Mouse (Mus musculus) olfactory bulb, adult 2 months (tissue): ENCODE measurements around the gene Heatr4. TPM values are rescaled to one million over a fixed set of nuclear protein-coding genes. Genes with fewer than 3 reads are reported as not detected.

ENCODE experiments used
- H3K27ac ChIP-seq: fragments of 200-500 bp; 2 replicates; pipeline ENCODE4 v1.5.1; 2012; ENCODE audit warnings: low read depth, low read length; ENCODE audit not compliant: insufficient read depth
- H3K4me1 ChIP-seq: fragments of 200-500 bp; 2 replicates; pipeline ENCODE4 v1.6.1; 2012; ENCODE audit warnings: low read length; ENCODE audit not compliant: control insufficient read depth, insufficient read depth
- H3K4me3 ChIP-seq: fragments of 200-500 bp; 2 replicates; pipeline ENCODE4 v1.5.1; 2012; ENCODE audit warnings: mild to moderate bottlenecking, low read depth, low read length, moderate library complexity; ENCODE audit not compliant: insufficient read depth
- CTCF ChIP-seq: fragments of 200-500 bp; IDR thresholded peaks from 2 replicates; pipeline ENCODE4 v1.5.1; 2012; ENCODE audit warnings: low read depth, mild to moderate bottlenecking, low read length, moderate library complexity; ENCODE audit not compliant: insufficient read depth
- POLR2A ChIP-seq: fragments of 200-500 bp; IDR thresholded peaks from 2 replicates; pipeline ENCODE4 v1.6.1; 2012; ENCODE audit warnings: mild to moderate bottlenecking, low read depth, low read length, moderate library complexity; ENCODE audit not compliant: insufficient read depth
- WGBS: fragments of 180-500 bp; shearing (Covaris S2); methylation state at CpG from one replicate; pipeline ENCODE4 v1.1.7; 2018; 5-methylcytosine and 5-hydroxymethylcytosine counted together
- polyA plus RNA-seq: library from polyadenylated mRNA; stranded (reverse); fragments of >200 nt; gene quantifications from 2 replicates; pipeline ENCODE4 v1.2.4, GENCODE M21; 2012; ENCODE audit warnings: low replicate concordance; ENCODE audit not compliant: missing spikeins, insufficient read depth, insufficient read length

Heatr4 gene
- polyA plus RNA-seq, 1 experiment: not detected

DNA sequence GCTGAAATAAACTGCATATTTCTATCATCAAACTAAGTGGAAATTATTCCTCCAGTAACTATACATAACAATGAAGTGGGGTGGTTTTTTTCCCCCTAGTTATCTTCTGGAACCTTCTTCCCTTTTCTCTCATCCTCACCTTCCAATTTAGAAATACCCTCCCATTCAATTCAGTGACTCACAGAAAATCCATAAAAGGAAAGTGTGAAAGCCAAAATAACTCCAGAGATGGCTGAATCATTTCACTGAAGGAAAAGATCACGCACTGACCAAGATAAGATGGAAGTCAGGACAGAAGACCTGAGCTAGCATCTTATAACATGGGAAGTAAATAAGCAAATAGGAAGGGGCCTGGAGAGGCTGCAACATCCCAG lies 61.2 kb downstream of the Heatr4 start:
- Histone ChIP-seq H3K27ac (peak overlapping the region; percentile 43), H3K4me1 (peaks cover 11% of the 10 kb centered on the region; the same call in 1 of the 2 replicates), H3K4me3 (no peak overlapping the region)
- TF ChIP-seq CTCF: no peak
- no peak for TF ChIP-seq POLR2A
- 34% methylated on average over 1 of the region's 1 CpGs for WGBS

DNA sequence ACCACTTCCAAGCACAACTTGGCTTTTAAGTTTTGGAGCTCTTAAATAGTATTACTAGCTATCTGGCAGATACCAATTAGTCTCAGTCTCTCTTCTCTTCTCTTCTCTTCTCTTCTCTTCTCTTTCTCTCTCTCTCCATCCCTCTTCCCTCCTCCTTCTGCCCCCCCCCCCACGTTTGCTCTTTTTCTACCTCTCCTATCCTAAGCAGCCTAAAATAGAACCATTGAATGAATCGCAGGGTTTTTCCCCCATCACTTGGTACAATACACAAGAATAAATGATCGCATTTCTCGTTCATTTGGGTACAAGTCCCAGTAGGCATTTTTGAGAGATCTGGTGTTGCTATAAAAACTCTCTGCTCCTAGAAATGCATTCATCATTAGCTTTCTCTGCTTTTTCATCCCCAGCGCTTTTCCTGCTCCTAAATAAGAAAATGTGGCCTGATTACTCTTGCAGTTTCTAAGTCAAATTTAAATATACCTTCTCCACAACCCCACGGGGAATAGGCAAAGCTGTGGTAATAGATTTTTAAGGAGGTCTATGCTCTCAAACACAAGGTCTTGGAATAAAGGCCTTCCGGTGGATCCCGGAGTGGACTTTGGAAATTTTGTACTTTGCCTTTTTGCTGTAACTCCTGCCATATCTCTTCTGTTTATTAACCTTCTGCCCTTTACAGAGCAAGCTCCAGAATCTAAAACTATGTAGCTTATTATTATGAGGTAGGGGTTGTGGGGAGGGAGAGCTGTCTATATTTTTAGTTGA lies 61.7 kb downstream of the Heatr4 start:
- Histone ChIP-seq H3K4me3 (no peak overlapping the region), H3K27ac (peak overlapping the region; percentile 88), H3K4me1 (peaks cover 11% of the 10 kb centered on the region; the same call in 1 of the 2 replicates)
- 21% methylated on average over 8 of the region's 8 CpGs for WGBS
- TF ChIP-seq POLR2A: no peak
- no peak for TF ChIP-seq CTCF

DNA sequence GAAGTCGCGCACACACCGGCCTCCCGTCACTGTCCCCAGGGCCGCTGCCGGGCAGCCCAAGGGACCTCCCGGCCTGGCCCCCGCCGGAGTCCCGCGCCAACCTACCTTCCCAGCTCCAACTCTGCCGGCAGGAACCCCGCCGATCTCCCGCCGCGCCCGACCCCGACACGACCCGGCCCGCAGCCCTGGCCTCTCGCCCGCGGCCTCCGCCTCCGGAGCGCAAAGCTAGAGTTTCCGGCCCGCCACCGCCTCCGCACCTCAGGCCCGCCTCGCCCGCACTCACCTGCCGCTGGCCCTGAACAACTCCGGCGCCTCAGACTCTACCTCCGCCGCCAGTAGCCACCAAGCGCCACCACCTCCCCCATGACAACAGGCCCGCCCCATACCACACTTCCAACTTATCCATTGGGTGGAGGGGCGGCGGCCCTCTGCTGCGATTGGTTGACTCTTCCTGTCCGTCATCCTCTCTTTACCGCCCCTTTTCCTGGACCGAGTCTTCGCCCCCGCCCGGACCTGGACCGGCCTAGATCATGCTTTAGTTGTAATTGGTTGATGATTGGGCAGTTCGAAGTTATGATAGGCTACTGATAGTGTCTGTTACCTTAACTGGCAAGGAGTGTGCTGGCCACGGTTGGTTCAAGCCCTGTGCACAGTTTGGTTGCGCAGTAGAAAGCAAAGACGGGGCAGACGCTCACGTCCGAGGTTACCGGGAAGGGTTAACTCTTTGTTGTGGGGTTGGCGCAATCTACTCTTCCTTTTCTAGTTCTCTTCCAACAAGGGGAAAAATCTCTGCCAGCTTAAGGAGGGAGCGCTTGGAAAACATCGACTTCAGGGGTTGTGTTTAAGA lies 62.9 kb downstream of the Heatr4 start, which contains the start of gene Numb:
TSS of gene Numb (minus strand) at position 400 of the 847 bp plus-strand sequence.
- under 1% methylated on average over 63 of the region's 63 CpGs for WGBS
- H3K4me3 ChIP-seq: peak within 1 kb of the TSS; percentile 98
- peaks cover 9% of the 10 kb centered on the region; the same call in 1 of the 2 replicates for H3K4me1 ChIP-seq
- H3K27ac ChIP-seq: peak within 1 kb of the TSS; percentile 88
- TF ChIP-seq CTCF (no peak), POLR2A (peak; percentile 68)

DNA sequence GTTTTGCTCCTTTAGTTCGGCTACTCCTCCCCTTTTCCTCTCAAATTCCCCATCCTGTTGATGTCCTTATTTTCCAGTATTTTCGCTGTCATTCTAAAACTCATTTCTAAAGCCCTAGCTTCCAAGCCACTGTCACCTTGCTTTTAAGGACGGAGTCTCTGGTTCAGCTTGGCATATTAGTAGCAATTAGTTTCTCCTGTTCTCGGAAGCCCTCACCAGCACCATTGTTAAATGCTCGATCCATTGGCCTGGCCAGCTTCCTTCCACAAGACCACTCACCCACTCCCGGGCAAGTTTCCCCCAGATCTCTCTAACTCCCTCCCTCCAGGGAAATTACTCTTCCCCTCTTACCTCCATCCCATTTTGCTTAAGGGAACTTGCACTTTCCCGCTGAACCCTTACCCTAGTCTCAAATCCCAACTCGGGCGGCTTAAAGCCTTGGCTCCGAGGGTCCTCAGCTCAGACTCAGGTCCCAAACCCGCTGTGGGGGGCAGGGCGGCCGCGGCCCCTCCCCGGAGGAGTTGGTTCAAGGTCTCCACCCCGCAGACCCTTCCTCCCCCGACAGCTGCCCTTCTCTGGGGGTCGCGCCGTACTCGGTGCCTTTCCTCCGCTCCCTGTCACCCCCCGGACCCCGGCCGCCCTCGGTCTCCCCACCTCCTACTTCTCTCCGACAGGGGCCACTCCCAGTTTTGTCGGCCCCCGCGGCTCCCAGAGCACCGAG lies 63.8 kb downstream of the Heatr4 start:
- H3K4me1 ChIP-seq: peaks cover 9% of the 10 kb centered on the region; the same call in 1 of the 2 replicates
- peak overlapping the region; percentile 98 for H3K4me3 ChIP-seq
- WGBS: 2% methylated on average over 31 of the region's 31 CpGs
- no peak overlapping the region for H3K27ac ChIP-seq
- TF ChIP-seq POLR2A: no peak
- no peak for TF ChIP-seq CTCF

DNA sequence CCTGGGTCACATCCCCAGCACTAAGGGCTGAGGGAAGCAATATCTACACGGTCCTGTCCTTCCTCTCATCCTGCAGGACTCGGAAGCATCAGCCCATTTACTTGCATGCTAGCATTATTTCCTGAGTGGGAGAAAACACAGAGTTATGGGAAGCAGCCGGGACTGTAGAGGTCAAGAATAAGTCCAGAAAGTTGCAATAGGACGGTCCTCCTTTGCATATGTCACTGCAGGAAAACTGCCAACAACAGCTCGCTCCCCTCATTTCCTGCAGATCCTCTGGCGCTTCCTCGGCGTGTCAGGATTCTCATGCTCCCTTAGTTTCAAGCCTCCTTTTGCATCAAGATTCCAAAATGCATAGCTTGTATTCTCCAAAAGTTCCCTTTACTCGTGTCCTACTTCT lies 67.8 kb downstream of the Heatr4 start:
- 77% methylated on average over 9 of the region's 9 CpGs for WGBS
- H3K4me3 ChIP-seq: no peak overlapping the region
- H3K4me1 ChIP-seq: peaks cover 2% of the 10 kb centered on the region; the same call in 1 of the 2 replicates
- H3K27ac ChIP-seq: no peak overlapping the region
- TF ChIP-seq CTCF: no peak
- TF ChIP-seq POLR2A: no peak

DNA sequence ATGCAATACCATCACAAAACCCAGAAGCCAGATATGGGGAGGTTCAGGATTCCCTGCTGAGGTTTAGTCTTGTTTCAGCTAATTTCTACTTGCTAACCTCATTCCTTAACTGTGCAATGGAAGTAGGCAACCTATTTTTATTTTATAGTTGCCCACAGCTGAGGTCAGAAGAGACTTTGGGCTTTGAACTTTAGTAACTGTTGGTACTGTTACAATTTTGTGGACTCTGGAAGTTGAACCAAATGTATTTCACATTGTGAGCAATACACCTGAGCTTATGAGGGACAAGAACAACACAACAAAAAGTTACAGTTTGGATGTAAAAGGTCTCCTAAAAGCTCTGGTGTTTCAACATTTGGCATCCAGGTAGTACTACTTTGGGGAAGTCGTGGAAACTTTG lies 69.9 kb downstream of the Heatr4 start:
- TF ChIP-seq CTCF (no peak), POLR2A (no peak)
- Histone ChIP-seq H3K4me1 (no peaks in the 10 kb centered on the region), H3K27ac (no peak overlapping the region), H3K4me3 (no peak overlapping the region)
- WGBS: 89% methylated on average over 1 of the region's 1 CpGs

DNA sequence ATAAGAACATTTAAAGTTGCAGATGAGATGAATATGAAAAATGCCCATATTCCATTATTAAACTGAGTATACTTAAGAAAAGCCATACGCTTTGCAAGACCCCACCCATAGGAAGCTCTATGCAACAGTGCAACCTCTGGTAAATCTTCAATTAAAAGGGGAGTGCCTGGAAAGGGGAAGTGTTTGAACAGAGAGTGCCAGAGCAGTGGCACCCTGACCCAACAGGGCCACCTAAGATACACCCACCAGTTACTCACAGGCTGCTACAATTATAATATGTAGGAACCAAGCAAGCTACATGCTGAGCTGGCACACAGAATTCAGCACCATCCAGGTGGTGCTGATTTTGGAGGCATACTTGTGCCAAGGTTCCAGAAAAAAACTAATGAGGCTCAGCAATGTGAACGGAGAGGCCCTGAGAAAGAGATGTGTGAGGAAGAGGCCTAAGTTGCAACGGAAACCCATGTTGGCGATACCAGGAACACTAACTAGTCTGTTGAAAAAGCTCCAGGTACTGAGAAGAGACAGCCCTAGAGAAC lies 70.4 kb downstream of the Heatr4 start:
- TF ChIP-seq POLR2A (no peak), CTCF (no peak)
- Histone ChIP-seq H3K4me1 (no peaks in the 10 kb centered on the region), H3K27ac (no peak overlapping the region), H3K4me3 (no peak overlapping the region)
- 95% methylated on average over 4 of the region's 4 CpGs for WGBS

DNA sequence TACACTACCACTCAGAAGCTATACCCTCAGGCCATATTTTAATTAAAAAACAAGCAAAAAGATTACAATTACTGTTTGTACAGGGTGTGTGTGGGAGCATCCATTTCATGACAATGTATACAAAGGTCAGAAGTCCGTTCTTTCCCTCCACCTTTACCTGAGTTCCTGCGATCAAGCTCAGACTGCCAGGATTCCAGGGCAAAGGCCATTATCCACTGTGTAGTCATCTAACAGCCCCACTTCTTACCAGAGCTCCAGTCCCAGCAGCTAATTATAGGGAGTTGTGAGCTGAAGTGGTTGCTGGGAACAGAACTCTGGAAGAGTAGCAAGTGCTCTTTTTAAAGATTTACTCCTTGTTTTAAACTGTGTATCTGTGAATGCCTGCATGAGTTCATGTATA lies 74.2 kb downstream of the Heatr4 start:
- TF ChIP-seq CTCF (no peak), POLR2A (no peak)
- no peak overlapping the region for H3K4me3 ChIP-seq
- 90% methylated on average over 2 of the region's 2 CpGs for WGBS
- no peaks in the 10 kb centered on the region for H3K4me1 ChIP-seq
- H3K27ac ChIP-seq: no peak overlapping the region

Other genes starting within 250 kb of the Heatr4 start
- gene Papln, start 221.2 kb downstream of the Heatr4 start, polyA plus RNA-seq: not detected in 2 replicates
- not detected in 2 replicates for gene Numb, start 62.9 kb downstream of the Heatr4 start, polyA plus RNA-seq
- gene Riox1, start 34.2 kb downstream of the Heatr4 start, polyA plus RNA-seq: not detected in 2 replicates
- gene Acot2, start 3.0 kb upstream of the Heatr4 start, polyA plus RNA-seq: not detected in 2 replicates
- not detected in 2 replicates for gene Acot1, start 24.6 kb upstream of the Heatr4 start, polyA plus RNA-seq
- not detected in 2 replicates for gene Acot4, start 53.5 kb upstream of the Heatr4 start, polyA plus RNA-seq
- not detected in 2 replicates for gene Gm49366, start 54.1 kb upstream of the Heatr4 start, polyA plus RNA-seq
- gene Acot3, start 67.3 kb upstream of the Heatr4 start, polyA plus RNA-seq: not detected in 2 replicates
- gene Acot5, start 84.5 kb upstream of the Heatr4 start, polyA plus RNA-seq: not detected in 2 replicates
- not detected in 2 replicates for gene Acot6, start 115.8 kb upstream of the Heatr4 start, polyA plus RNA-seq
- not detected in 2 replicates for gene Dnal1, start 129.5 kb upstream of the Heatr4 start, polyA plus RNA-seq
- gene Pnma1, start 163.6 kb upstream of the Heatr4 start, polyA plus RNA-seq: not detected in 2 replicates
- gene Elmsan1, start 234.0 kb upstream of the Heatr4 start, polyA plus RNA-seq: not detected in 2 replicates